In genomic region chr17:85491491-85491890, GRCm38 (mm10) we compare ENCODE assay signal across 18 mouse cellular contexts.
"Had no signal": no experiment of that assay in that cellular context is flagged by ENCODE, and none has a peak within 500 bp of the region (broad histone marks: within the 10 kb centered on the region; RNA-seq: fewer than 3 reads in every experiment).

No protein-coding gene starts in this region.

- H3K9me3 ChIP-seq: liver, embryonic 15.5 days; stomach, embryonic 15.5 days had no signal

- ATAC-seq: liver, postnatal 0 days; lung, postnatal 0 days; midbrain, embryonic 15.5 days had no signal

- H3K4me2 ChIP-seq: liver, embryonic 15.5 days; lung, embryonic 15.5 days; midbrain, embryonic 12.5 days; midbrain, embryonic 15.5 days; neural tube, embryonic 13.5 days; stomach, embryonic 15.5 days had no signal

- H3K9ac ChIP-seq: liver, embryonic 15.5 days; liver, postnatal 0 days; lung, embryonic 15.5 days; midbrain, embryonic 12.5 days; midbrain, embryonic 15.5 days; neural tube, embryonic 13.5 days; stomach, embryonic 15.5 days had no signal

- DNase-seq: liver, postnatal 0 days; lung, adult 2 months; lung, postnatal 14 days; lung, postnatal 36 days; right cerebral cortex, postnatal 14 days; thymus, adult 2 months; thymus, postnatal 25 days; thymus, postnatal 4 days had no signal

- H3K36me3 ChIP-seq: liver, embryonic 15.5 days; lung, embryonic 15.5 days; midbrain, embryonic 12.5 days; midbrain, embryonic 15.5 days; neural tube, embryonic 13.5 days; stomach, embryonic 15.5 days had no signal

- H3K4me3 ChIP-seq: liver, embryonic 15.5 days; lung, embryonic 15.5 days; megakaryocyte, embryonic 14.5 days; midbrain, embryonic 12.5 days; midbrain, embryonic 15.5 days; neural tube, embryonic 13.5 days; stomach, embryonic 15.5 days had no signal

- H3K4me1 ChIP-seq: liver, embryonic 15.5 days; megakaryocyte, embryonic 14.5 days had no signal

- H3K27ac ChIP-seq: liver, embryonic 15.5 days; lung, embryonic 15.5 days; macrophage; midbrain, embryonic 12.5 days; midbrain, embryonic 15.5 days; neural tube, embryonic 13.5 days; stomach, embryonic 15.5 days; stomach, postnatal 0 days had no signal
